Comparison of ENCODE assay signal across 20 mouse cellular contexts in the genomic region with DNA sequence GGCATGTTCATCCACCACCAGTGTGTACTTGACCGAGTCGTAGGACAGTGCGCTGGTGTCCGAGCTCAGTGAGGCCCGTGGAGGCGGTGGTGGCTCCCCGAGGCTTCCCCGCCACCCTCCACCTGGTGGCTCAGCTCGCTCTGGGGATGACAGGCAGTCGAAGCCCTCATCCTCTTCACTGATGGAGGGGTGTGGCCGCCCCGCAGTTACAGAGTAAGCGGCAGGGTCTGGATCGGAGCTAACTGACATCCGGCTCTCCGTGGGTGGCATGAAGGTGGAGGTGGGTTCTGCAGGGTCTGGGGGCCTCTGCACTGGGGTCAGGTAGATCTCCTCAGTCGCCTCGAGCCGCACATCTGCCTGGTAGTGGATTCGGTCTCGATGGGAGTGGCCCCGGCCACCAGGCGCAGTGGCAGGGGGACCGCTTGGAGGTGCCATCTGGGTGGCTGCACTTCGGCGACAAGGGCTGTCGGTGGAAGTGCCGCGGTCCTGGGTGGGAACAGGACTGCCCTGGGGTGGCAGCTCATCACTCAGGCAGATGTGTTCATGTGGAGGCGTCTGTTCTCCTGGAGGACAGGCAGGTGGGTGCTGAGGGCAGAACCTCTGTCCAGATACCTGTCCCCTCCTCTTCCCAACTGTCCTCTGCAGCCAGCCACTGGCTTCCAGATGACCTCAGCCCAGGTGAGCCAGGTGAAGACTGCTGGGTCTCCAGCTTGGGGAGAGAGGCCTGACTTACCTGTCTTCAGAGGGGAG. TPM values are rescaled to one million over a fixed set of nuclear protein-coding genes. Genes with fewer than 3 reads are reported as not detected.
DNase-seq lines count a peak whose midpoint lies in the region; ATAC-seq and TF ChIP-seq lines count a peak whose summit lies in the region.
"Had no signal": no experiment of that assay in that cellular context is flagged by ENCODE, and none has a peak within 500 bp of the region (broad histone marks: within the 10 kb centered on the region; RNA-seq: fewer than 3 reads in every experiment).

No protein-coding gene starts in this region.

- WGBS in forebrain, embryonic 15.5 days = 94% methylated on average over 30 of the region's 30 CpGs
- 92% methylated on average over 29 of the region's 30 CpGs for WGBS in hindbrain, postnatal 0 days

- peaks cover 44% of the 10 kb centered on the region for H3K4me1 ChIP-seq in forebrain, embryonic 15.5 days
- peaks cover 28% of the 10 kb centered on the region for H3K4me1 ChIP-seq in hindbrain, postnatal 0 days (ENCODE audit: insufficient read depth, low read length)

- intact Hi-C loops in left cerebral cortex, adult 2 months (cut with DNase I) = no loop called here

- H3K4me2 ChIP-seq in forebrain, embryonic 15.5 days (replicated peaks) = peak overlapping the region; percentile 66
- peak overlapping the region; percentile 83 for H3K4me2 ChIP-seq in hindbrain, postnatal 0 days (ENCODE audit: low read depth, low read length)
- H3K4me2 ChIP-seq: heart, embryonic 15.5 days had no signal

- ATAC-seq in forebrain, embryonic 15.5 days (replicated peaks) = no peak
- no peak for ATAC-seq in hindbrain, postnatal 0 days
- ATAC-seq: CD4-positive, CD25-positive, alpha-beta regulatory T cell, adult 4 months had no signal

- no peaks in the 10 kb centered on the region for H3K9me3 ChIP-seq in forebrain, embryonic 15.5 days
- no peaks in the 10 kb centered on the region for H3K9me3 ChIP-seq in hindbrain, postnatal 0 days (ENCODE audit: low read length)
- H3K9me3 ChIP-seq: embryonic facial prominence, embryonic 13.5 days; heart, embryonic 15.5 days; stomach, embryonic 15.5 days had no signal

- H3K27me3 ChIP-seq in forebrain, embryonic 15.5 days = no peaks in the 10 kb centered on the region
- no peaks in the 10 kb centered on the region for H3K27me3 ChIP-seq in hindbrain, postnatal 0 days (ENCODE audit: insufficient read depth, low read length)
- H3K27me3 ChIP-seq: embryonic facial prominence, embryonic 13.5 days; stomach, embryonic 15.5 days had no signal

- TF ChIP-seq CTCF in left cerebral cortex, adult 2 months (IDR thresholded peaks at IDR 0.05) = no peak
- TF ChIP-seq CTCF in hindbrain, postnatal 0 days (IDR thresholded peaks at IDR 0.05; ENCODE audit: low read depth) = no peak

- H3K4me3 ChIP-seq in left cerebral cortex, adult 2 months = peak overlapping the region; percentile 71
- H3K4me3 ChIP-seq in forebrain, embryonic 15.5 days = no peak overlapping the region
- no peak overlapping the region for H3K4me3 ChIP-seq in hindbrain, postnatal 0 days (ENCODE audit: low read length)
- H3K4me3 ChIP-seq: embryonic facial prominence, embryonic 13.5 days; heart, embryonic 15.5 days; stomach, embryonic 15.5 days had no signal

- H3K27ac ChIP-seq in left cerebral cortex, adult 2 months = peak overlapping the region; percentile 93
- no peak overlapping the region for H3K27ac ChIP-seq in forebrain, embryonic 15.5 days (replicated peaks)
- no peak overlapping the region for H3K27ac ChIP-seq in hindbrain, postnatal 0 days
- H3K27ac ChIP-seq: embryonic facial prominence, embryonic 13.5 days; heart, embryonic 15.5 days; stomach, embryonic 15.5 days had no signal

- H3K36me3 ChIP-seq in forebrain, embryonic 15.5 days = peaks cover 53% of the 10 kb centered on the region
- peaks cover 50% of the 10 kb centered on the region for H3K36me3 ChIP-seq in hindbrain, postnatal 0 days (ENCODE audit: insufficient read depth, low read length)
- H3K36me3 ChIP-seq: heart, embryonic 15.5 days had no signal

- no peak overlapping the region for H3K9ac ChIP-seq in forebrain, embryonic 15.5 days (replicated peaks)
- H3K9ac ChIP-seq in hindbrain, postnatal 0 days (replicated peaks; ENCODE audit: low read length) = peak overlapping the region; percentile 80; the same call in 1 of the 2 replicates
- H3K9ac ChIP-seq: heart, embryonic 15.5 days; stomach, embryonic 15.5 days had no signal

- peak; percentile 53 for DNase-seq in cerebellum, adult 11-12 months
- DNase-seq in cerebellum, adult 11 months = no peak
- DNase-seq in left cerebral cortex, adult 2 months (ENCODE audit: extremely low spot score in 1 of 2, low spot score in 2 of 2) = no peak
- no peak for DNase-seq in left cerebral cortex, adult 11 months (ENCODE audit: low spot score)
- no peak for DNase-seq in hindbrain, postnatal 0 days (ENCODE audit: low spot score)
- DNase-seq in kidney, adult 8-10 months = no peak
- DNase-seq in MN1 (ENCODE audit: low spot score) = no peak
- DNase-seq: adrenal gland, adult 2 months; kidney, postnatal 4 days; left cerebral cortex, postnatal 4 days; lung, adult 18-20 months; spleen, adult 18-20 months; thymus, postnatal 36 days had no signal

RNA-seq across cellular contexts. Expression of a gene that starts 4.7 kb away (rescaled TPM):
- 1 to 10 TPM; 5.3 TPM for total RNA-seq in left cerebral cortex, adult 2 months (2021)
- 6.8 and 10.6 TPM in 2 replicates for polyA plus RNA-seq in forebrain, embryonic 15.5 days (2015; fragmentation: Nextera tagmentation; extraction: Ambion mirVana)
- 1.6 and 1.8 TPM in 2 replicates for total RNA-seq in hindbrain, postnatal 0 days (2014; rRNA removed)
- polyA plus RNA-seq in hindbrain, postnatal 0 days (2015; fragmentation: Nextera tagmentation; extraction: Ambion mirVana) = 4.0 and 4.9 TPM in 2 replicates

RNA-seq across cellular contexts. Expression of a gene that starts 12.3 kb away (rescaled TPM):
- total RNA-seq in left cerebral cortex, adult 2 months (2021) = 1 to 10 TPM in 1 of 2 experiments, under 1 TPM in 1; 0.72 to 1.0 TPM
- polyA plus RNA-seq in forebrain, embryonic 15.5 days (2015; fragmentation: Nextera tagmentation; extraction: Ambion mirVana) = 1.5 and 2.6 TPM in 2 replicates
- total RNA-seq in hindbrain, postnatal 0 days (2014; rRNA removed) = 0.11 and 0.16 TPM in 2 replicates
- polyA plus RNA-seq in hindbrain, postnatal 0 days (2015; fragmentation: Nextera tagmentation; extraction: Ambion mirVana) = 1.8 and 2.1 TPM in 2 replicates
- total RNA-seq: megakaryocyte-erythroid progenitor cell, adult 5-6 weeks had no signal
- polyA plus RNA-seq: CD4-positive, CD25-positive, alpha-beta regulatory T cell, adult 4 months had no signal

RNA-seq across cellular contexts. Expression of a gene that starts 12.5 kb away (rescaled TPM):
- 10 to 100 TPM; 33.4 to 37.1 TPM for total RNA-seq in left cerebral cortex, adult 2 months (2021)
- polyA plus RNA-seq in forebrain, embryonic 15.5 days (2015; fragmentation: Nextera tagmentation; extraction: Ambion mirVana) = 36.8 and 41.2 TPM in 2 replicates
- total RNA-seq in hindbrain, postnatal 0 days (2014; rRNA removed) = 27.8 and 35.2 TPM in 2 replicates
- polyA plus RNA-seq in hindbrain, postnatal 0 days (2015; fragmentation: Nextera tagmentation; extraction: Ambion mirVana) = 44.3 and 48.6 TPM in 2 replicates

RNA-seq across cellular contexts. Expression of a gene that starts 14.1 kb away (rescaled TPM):
- total RNA-seq in left cerebral cortex, adult 2 months (2021) = 100 to 1,000 TPM; 340 to 364 TPM
- polyA plus RNA-seq in forebrain, embryonic 15.5 days (2015; fragmentation: Nextera tagmentation; extraction: Ambion mirVana) = 119 and 120 TPM in 2 replicates
- 361 and 373 TPM in 2 replicates for total RNA-seq in hindbrain, postnatal 0 days (2014; rRNA removed)
- polyA plus RNA-seq in hindbrain, postnatal 0 days (2015; fragmentation: Nextera tagmentation; extraction: Ambion mirVana) = 177 and 182 TPM in 2 replicates
- total RNA-seq: common myeloid progenitor, adult 5-6 weeks; megakaryocyte-erythroid progenitor cell, adult 5-6 weeks had no signal

RNA-seq across cellular contexts. Expression of a gene that starts 46.8 kb away (rescaled TPM):
- 100 to 1,000 TPM; 126 to 129 TPM for total RNA-seq in left cerebral cortex, adult 2 months (2021)
- polyA plus RNA-seq in forebrain, embryonic 15.5 days (2015; fragmentation: Nextera tagmentation; extraction: Ambion mirVana) = 37.0 and 37.2 TPM in 2 replicates
- 43.8 and 45.5 TPM in 2 replicates for total RNA-seq in hindbrain, postnatal 0 days (2014; rRNA removed)
- 50.6 and 52.0 TPM in 2 replicates for polyA plus RNA-seq in hindbrain, postnatal 0 days (2015; fragmentation: Nextera tagmentation; extraction: Ambion mirVana)
